Mouse (Mus musculus): ENCODE measurements around the gene Mrpl37.

The Mrpl37 gene

GRCm38 (mm10) chr4:107064394-107065098 is 2.1 kb downstream of the Mrpl37 start:
- no peak for DNase-seq

- DNase-seq, result no peak
Observed at GRCm38 (mm10) chr4:107063214-107063613, 3.5 kb downstream of the Mrpl37 start.

GRCm38 (mm10) chr4:107061560-107061959 is 5.1 kb downstream of the Mrpl37 start:
- DNase-seq, result no peak

GRCm38 (mm10) chr4:107058781-107059180 is 7.9 kb downstream of the Mrpl37 start:
- DNase-seq, result no peak

GRCm38 (mm10) chr4:107058346-107058745 is 8.3 kb downstream of the Mrpl37 start:
- no peak for DNase-seq

GRCm38 (mm10) chr4:107056088-107056487 is 10.6 kb downstream of the Mrpl37 start:
- no peak for DNase-seq

- no peak for DNase-seq
Observed at GRCm38 (mm10) chr4:107052962-107053553, 13.6 kb downstream of the Mrpl37 start.

GRCm38 (mm10) chr4:107051889-107052288 is 14.8 kb downstream of the Mrpl37 start:
- no peak for DNase-seq

GRCm38 (mm10) chr4:107048568-107049162 is 18.0 kb downstream of the Mrpl37 start:
- DNase-seq, result no peak

- DNase-seq, result no peak
Observed at GRCm38 (mm10) chr4:107047806-107048205, 18.9 kb downstream of the Mrpl37 start.

- no peak for DNase-seq
Observed at GRCm38 (mm10) chr4:107045188-107045587, 21.5 kb downstream of the Mrpl37 start.

GRCm38 (mm10) chr4:107042304-107042703 is 24.4 kb downstream of the Mrpl37 start:
- DNase-seq, result no peak

- DNase-seq, result no peak
Observed at GRCm38 (mm10) chr4:107039270-107039669, 27.4 kb downstream of the Mrpl37 start.

GRCm38 (mm10) chr4:107038303-107038702 is 28.4 kb downstream of the Mrpl37 start:
- peak; percentile 47 for DNase-seq

GRCm38 (mm10) chr4:107036985-107037384 is 29.7 kb downstream of the Mrpl37 start:
- DNase-seq, result no peak

GRCm38 (mm10) chr4:107035689-107036088 is 31.0 kb downstream of the Mrpl37 start:
- DNase-seq, result no peak

GRCm38 (mm10) chr4:107026451-107026850 is 40.2 kb downstream of the Mrpl37 start:
- DNase-seq, result no peak

- no peak for DNase-seq
Observed at GRCm38 (mm10) chr4:107025369-107025768, 41.3 kb downstream of the Mrpl37 start.

GRCm38 (mm10) chr4:107024899-107025298 is 41.8 kb downstream of the Mrpl37 start:
- DNase-seq, result no peak

- no peak for DNase-seq
Observed at GRCm38 (mm10) chr4:107021464-107021863, 45.2 kb downstream of the Mrpl37 start.

- DNase-seq, result no peak
Observed at GRCm38 (mm10) chr4:107020287-107021000, 46.2 kb downstream of the Mrpl37 start.

GRCm38 (mm10) chr4:107019027-107019426 is 47.6 kb downstream of the Mrpl37 start:
- DNase-seq, result peak; percentile 72

- no peak for DNase-seq
Observed at GRCm38 (mm10) chr4:107018521-107018920, 48.1 kb downstream of the Mrpl37 start.

GRCm38 (mm10) chr4:107017257-107017656 is 49.4 kb downstream of the Mrpl37 start:
- DNase-seq, result no peak

All from layer of hippocampus, adult 9-11 months (tissue).